Mouse (Mus musculus) B cell, adult 2 months (primary cell): ENCODE results near the gene Syngr2.

Experiments
- DNase-seq, 2 experiments: peaks; one replicate each; pipeline ENCODE4 v3.0.0; 2022

The Syngr2 gene

DNA sequence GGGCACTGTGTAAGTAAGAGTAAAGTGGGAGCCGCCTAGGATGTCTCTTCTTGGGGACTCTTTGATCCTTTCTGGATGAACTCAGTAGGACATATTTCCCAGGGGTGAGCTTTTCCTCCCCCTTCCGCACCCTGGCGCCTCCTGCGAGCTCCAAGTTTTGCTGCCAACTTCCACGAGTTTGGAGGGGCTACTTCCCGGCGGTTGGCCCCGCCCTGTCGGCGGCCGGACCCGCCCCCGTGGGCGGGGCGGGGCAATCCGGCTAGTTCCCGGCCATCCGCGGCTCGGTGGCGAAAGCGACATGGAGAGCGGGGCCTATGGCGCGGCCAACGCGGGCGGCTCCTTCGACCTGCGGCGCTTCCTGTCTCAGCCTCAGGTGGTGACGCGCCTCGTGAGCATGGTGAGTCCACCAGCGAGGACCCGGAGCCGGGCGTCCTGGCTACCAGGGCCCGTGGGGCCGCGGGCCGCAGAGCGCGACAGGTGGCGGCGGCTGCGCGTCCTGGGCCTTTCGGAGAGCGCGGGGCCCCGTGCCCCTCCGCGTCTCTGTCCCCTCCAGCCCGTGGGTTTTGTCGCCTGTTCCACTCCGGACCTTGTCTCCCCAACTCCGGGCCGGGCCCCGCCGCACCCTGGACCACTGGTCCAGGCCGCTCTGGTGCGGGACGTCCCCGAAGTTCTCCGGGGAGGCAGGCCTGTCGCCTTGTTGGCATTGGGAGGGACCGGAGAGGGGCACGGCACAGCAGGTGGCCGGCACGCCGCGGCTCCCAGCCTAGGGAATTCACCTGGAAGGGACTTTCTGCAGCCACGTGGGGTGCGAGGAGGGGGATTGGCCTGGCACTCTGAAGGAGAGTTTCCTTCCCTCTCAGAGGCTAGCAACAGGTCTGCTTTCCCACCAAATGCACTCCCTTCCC, at the start of gene Syngr2, which contains the start of gene Gm20708:
Gene Syngr2, plus strand, starts transcription at position 262 of the 905 bp plus-strand sequence.
Gene Gm20708, plus strand, starts transcription at position 262 of the 905 bp plus-strand sequence.
- DNase-seq: peak; percentile 80 to 83

DNA sequence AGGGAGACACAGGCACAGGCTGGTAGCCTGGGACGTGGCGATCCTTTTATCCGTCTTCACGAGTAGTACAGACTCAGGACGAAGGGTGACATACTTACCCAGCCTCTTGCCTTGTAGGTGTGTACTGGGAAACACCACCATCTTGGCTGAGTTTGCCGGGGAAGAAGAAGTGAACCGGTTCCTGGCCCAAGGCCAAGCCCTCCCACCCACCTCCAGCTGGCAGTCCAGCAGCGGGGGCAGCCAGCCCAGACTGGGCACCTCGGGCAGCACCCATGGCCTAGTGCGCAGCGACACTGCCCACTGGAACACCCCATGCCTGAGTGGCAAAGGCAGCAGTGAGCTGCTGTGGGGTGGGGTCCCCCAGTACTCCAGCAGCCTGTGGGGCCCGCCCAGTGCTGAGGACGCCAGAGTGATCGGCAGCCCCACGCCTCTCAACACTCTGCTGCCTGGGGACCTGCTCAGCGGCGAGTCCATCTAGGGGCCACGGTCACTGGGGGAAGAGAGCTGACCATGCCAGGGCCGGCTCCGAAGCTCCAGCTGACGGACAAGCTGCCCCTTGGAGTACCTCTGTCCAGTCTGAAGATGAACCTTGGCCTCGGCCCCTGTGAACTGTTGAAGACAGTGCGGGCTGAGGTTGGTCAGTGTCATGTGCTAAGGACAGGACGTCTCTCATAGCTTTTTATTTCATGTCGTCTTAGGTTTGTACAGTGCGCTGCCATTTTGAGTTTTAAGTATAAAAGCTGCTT, 48.9 kb upstream of the Syngr2 start:
- no peak for DNase-seq

DNA sequence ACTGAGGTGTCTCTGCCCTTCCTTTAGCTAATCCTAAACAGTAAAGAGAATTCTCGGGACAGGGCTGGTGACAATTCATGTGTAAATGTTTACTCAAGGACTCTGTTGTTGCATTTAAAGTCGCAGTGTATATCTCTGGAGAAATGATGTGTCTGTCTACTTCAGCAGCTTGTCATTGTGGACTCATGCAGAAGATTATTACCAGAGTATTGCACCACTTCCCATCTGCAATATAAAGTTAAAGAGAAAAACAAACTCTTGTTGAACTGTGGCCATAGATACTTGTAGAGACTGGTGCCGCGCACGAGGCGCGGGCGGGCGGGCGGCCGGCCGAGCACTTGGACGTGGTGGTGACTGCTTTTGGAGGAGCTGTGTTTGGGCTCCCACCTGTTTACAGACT, 47.7 kb upstream of the Syngr2 start:
- DNase-seq: no peak

DNA sequence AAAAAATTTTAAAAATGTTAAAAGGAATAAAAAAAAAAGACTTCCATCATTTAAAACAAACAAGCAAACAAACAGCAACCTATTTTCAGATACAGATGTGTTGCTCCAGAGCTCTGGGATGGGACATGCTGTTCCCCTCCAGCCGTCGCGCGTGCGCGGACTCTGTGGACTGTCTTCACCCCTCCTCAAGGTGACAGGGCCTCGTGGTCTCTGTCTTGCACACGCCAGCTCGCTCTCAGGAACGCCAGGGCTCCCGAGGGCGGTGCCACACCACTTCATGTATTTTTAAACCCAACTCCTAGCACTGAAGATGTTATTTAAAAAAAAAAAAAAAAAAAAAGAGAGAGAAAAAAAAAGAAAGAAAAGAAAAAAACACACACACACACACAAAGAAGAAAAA, 47.2 kb upstream of the Syngr2 start:
- DNase-seq: no peak

DNA sequence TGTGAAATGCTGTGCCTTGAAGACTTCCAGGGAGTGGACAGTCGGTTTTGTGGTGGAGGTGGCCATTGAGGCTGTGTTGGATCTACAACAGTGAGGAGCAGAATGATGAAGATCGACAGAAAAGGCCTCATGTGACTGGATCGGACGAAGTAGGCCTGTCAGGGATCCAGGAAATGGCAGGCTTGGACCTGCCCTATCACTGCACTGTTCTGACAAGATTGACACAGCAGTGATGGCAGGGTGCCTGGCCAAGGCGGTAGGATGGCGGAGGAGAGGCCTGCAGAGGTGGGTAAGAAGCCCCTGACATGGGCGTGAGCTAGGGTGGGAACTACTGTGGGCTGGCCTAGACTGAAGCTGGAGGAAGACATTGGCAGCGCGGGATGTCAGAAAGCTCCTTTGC, 45.1 kb upstream of the Syngr2 start:
- DNase-seq: no peak

DNA sequence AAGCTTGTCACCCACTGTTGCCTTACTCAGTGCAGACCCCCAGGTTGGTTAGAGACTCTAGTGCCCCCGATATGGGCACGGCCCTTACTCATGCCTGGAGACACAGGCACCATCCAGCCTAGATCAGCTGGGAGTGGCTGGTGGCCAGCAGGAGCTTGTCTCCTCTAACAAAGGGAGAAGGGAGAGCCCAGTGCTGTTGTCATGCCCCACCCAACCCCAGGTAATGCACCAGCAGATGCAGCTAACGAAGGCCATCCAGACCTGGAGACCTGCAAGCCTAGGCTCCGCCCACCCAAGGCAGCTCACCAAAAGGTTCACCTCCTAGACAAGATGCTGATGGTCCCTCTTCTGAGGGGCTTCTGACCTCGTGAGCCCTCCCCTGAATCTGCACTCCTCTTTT, 44.1 kb upstream of the Syngr2 start:
- no peak for DNase-seq

DNA sequence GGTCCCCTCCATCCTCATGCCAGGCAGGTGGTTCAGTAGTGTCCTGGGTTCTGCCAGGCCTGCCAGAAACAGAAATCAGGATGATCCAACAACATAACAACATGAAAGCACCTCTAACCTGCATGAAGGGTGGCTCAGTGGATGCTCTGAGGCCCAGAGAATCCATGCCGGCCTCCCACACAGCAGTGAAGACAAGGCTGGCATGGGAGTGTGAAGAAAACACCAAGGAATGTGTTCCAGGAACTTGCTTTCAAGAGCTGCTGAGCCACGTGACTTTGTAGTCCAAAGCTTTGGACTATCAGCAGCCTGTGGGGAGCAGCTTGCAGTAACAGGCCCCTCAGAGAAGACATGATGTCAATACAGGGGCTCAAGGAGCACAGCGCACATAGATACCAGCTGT, 43.2 kb upstream of the Syngr2 start:
- no peak for DNase-seq

DNA sequence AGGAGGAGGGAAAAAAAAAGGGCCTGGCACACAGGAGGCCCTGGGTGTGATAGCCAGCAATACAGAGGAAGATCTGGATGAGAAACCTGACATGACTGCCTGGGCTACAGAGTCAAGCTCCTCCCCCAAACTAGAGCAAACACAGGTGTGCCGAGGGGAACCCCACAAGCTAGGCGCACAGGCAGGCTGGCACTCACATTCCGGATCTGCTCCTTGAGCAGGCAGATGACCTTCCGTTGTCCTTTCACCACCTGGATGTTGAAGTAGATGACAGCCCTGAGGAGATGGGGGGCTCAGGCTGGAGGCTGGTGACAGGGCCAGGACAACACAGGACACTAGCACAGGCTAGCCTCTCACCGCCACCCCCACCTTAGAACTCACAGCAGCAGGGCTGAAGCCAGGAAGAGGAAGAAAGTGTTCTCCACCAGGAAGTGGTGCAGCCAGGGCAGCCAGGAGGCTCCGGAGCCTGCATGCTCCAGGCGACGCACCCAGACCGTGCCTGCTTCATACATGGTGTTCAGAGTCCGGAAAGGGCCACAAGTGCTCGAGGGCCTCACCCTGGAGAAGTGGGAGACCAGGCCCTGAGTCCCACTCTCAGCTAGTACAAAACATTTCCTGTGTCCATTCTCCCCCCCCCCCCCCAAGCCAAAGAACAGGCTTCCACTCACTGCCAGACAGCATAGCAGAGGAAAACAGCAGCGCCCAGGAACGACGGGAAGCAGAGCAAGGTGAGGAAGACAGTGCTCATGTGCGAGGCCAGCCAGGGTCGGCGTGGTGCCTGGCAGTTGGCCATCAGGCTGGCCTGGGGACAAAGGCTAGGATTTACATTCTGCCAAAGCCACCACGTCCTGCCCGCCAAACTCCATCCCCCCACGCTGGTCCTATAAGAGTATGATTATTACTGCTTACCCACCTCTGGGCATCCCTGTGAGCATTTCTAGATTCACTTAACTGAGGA, 40.5 kb upstream of the Syngr2 start:
- no peak for DNase-seq

DNA sequence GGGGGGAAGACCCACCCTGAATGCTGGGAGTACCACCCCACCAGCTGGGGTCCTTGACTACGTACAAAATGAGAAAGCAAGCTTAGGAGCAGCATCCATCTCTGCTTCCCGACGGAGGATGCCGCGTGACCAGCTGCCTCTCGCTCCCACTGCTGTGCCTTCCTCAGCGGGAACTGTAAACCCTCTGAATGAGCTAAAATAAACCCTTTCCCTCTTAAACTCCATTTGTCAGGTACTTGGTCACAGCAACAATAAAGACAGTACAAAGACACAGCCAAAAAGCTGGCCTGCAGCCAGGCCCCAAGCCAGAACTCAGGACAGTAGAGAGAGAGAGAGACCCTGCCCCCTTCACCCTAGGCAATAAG, 39.8 kb upstream of the Syngr2 start:
- DNase-seq: no peak

DNA sequence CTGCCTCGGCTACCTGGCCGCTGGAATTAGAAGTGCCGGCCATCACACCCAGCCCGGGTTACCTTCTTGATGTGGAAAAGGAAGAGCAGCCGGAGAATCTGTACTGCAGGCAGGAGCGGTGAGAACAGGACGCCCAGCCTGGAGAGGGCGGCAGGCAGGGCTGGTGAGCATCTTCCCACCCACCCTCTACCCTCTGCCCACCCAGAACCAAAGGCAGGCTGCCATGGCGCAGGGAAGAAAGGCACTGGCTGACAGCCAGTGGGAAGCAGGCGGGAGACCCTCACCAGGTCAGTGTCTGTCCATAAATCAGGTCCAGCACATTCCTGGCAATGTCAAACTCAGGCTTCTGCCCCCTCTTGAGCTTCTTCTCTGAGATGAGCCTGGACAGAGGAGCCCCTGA, 39.1 kb upstream of the Syngr2 start:
- DNase-seq: no peak

DNA sequence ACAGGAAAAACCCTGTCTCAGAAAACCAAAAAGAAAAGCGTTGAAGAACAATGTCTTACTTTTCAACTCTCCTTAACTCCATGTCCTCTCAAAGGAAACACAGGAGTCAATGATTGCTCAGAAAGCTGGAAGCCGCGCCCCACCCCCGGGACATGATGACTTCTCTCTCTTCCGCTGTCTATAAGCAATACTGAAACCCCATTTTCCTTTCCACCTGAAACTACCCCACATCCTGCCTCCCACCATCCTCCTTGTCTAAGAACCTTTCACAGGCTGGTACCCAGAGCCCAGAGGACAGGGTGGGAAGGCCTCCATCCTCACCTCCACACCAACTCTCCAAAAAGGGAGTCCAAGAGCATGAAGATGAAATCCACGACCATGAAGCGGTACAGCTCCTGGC, 37.1 kb upstream of the Syngr2 start:
- DNase-seq: no peak

DNA sequence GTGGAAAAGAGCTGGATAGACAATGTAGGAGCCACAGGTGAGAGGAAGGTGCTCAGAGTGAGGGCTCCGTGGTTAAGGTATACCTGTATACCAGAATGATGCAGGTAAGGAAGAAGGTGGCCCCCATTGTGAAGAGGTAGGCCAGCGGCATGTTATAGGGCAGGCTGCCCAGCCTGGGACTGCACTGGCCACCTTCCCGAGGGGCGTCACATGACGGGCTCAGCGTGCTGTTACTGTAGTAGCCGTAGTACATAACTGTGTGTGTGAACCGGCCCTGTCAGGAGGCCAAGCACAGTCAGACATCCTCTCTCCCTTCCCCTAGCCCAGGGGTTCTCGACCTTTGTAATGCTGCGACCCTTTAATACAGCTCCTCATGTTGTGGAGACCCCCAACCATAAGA, 34.5 kb upstream of the Syngr2 start:
- DNase-seq: no peak

DNA sequence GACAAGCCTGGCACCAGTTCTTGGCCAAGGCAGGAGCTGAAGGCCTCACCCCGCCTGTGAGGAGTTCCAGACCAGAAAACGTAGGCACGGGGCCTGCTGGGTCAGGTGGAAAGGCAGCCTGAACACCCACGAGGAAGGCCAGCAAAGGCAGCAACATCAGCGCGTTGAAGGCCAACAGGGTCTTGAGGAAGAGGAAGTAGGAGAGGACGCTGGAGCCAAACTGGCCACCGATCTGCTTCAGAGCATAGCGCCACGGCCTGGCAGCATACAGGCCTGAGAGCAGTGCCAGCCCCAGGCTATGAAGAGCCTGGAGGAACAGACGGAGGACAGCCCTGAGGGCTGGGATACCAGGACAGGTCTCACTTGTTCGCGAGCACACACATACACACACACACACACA, 33.9 kb upstream of the Syngr2 start:
- DNase-seq: no peak

DNA sequence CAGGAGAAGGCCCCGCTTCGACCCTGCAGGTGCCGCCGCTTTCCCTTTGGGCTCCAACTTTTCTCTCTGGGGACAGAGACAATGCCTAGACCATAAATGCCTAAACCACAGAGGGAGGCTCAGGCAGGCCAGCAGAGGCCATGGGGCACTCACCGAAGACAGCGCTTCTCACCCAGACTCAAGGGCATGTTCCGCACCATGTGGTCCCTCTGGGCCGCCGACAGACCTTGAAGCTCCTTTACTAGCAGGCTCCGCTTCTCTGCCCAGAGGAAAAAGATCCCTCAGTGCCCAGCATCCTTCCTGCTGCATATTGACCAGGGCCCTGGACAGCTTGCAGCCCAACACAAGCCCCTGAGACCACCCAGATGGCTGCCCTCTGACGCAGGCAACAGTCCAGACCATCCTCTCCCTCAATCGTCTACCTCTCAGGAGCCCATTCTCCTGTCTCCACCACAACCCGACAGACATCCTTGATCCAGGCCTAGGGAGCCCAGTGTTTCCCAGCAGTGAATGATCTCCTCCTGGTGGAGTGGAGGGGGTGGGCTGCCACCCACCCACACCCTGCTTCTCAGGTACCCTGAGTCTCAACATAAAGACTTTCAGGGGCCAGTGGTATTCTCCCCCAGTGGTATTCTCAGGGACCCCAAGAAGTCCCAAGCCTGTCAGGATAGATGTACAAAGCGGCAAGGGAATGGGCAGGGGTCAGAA, 33.2 kb upstream of the Syngr2 start:
- DNase-seq: no peak

DNA sequence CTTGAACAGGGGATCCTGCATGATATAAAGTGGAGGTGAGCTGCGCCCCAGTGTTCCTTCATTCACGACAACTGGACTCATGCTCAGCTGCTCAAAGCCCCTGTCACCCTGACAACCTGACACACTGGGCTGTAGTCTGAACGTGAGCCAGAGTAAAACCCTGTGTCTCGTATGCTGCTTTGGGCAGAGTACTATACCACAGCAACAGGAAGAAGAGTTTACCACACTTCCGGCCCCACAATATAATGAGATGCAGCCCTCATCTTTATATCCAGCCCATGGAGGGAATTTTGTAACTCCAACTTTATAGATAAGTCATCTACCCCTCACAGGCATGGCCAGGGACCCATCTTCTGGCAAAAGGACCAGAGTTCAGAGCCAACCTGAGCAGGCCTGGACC, 32.4 kb upstream of the Syngr2 start:
- peak; percentile 15 to 22 for DNase-seq

DNA sequence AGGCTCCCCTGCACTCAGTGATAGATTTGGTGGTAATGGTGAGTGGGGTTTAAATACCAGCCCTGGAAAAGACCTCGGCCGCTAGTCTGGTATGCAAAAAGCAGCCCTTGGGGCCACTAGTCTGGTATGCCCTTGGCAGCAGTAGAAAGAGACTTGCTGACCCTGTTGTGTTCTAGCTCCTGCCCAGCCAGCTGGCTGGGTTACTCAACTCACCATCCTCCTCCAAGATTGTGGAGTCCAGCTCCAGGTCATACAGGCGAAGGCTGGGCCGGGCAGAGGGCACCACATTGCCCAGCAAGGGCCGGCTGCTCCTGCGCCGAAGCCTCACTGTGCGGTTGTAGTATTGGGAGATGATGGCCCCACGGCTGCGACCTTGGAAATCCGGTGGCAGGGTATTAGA, 31.4 kb upstream of the Syngr2 start:
- DNase-seq: no peak

DNA sequence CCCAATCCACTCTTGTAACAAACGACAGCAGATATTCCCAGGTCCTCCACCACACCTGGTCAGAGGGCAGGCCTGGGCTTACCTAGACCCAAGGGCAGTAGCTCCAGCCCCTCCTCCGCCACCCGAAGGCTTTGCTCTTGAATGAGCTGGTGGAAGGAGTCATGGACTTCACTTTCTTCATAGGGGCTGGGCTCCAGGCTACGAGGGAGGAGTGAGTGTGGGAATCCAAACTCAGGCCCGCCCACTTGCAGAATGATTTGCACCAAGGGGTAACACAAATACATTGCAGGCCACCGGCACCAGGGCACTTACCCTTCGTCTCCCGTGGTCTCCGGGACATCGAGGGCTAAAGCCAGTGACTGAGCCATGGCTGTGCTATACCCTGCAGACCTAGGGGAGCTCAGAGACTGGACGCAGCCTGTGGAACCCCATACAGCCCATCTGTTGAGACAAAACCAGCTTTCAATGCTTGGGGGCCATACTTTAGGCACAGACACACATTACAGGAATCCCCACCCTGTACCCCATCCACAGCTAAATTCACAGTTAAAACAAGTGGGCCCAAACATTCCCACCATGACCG, 30.5 kb upstream of the Syngr2 start:
- DNase-seq: no peak

DNA sequence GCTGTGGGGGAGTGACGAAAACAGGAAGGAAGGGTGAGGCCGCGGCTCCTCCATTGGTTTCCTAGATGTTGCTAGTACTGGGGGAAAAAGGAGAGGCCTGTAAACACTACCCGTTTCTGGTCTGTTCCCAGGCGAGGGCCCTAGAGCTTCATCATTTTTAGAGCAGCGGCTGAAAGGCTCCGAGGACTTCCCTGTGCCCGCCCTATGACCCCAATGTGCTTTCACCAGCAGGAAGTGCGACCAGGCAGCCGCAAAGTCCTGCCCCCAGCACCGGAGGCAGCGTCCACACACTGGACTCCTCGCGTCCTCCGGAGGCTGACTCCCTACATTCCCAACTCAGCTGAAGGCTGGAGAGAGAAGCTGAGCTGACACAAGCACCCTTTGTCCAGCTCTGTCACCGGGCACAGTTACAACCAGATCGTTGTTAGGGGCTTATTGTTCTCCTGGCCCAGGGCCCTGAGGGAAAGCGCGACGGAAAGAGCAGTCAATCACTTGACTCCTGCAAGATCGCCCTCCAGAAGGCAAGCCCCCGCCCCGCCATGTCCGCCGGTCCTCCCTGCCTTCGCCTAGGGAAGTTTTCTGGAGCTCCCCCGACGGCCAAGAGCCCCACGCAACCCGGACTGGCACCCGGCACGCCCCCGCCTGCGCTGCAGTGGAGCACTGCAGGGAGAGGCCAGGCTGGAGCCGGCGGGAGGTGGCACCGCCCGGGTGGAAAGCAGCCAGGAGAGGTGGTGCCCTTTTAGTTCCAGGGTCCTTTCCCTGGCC, 29.9 kb upstream of the Syngr2 start:
- DNase-seq: peak; percentile 52 to 58

DNA sequence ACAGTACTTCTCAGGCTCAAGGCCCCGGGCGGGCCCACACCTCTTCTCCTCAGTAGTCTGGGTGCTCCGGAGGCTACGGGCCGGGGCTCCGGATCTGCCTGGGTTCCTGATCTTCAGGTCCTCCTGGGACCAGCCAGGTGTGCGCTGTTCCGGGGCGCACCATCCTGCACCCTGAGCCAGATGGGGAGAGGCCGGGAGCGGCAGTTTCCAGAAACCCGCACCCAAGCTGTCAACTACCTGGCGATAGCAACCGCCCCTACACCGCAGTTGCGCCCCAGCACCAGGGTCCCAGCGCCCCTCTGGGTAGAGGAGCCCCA, 29.3 kb upstream of the Syngr2 start:
- no peak for DNase-seq

DNA sequence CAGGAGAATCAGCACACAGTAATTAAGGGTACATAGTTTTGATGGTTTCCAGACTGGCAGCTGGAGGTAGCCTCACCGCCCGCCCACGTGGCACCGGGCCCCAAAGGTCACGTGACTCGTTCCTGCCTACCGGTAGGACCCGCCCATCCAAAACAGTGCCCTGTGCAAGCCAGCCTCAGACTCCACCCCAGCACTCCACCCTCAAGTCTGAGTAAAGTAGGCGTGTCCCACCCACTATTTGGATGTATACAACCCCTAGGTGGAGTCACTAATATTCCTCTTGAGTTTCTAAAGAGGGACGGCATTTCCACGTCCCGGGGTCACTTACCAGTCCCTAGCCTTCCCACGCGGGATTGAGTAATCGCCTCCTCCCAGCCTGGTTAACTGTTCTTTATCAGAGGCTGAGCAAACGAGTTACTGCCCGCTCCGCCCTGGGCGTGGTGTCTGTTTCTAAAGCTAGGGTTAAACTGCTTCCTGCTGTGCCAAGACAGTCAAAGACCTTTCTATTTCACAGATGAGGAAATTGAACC, 28.8 kb upstream of the Syngr2 start:
- peak; percentile 90 to 94 for DNase-seq

DNA sequence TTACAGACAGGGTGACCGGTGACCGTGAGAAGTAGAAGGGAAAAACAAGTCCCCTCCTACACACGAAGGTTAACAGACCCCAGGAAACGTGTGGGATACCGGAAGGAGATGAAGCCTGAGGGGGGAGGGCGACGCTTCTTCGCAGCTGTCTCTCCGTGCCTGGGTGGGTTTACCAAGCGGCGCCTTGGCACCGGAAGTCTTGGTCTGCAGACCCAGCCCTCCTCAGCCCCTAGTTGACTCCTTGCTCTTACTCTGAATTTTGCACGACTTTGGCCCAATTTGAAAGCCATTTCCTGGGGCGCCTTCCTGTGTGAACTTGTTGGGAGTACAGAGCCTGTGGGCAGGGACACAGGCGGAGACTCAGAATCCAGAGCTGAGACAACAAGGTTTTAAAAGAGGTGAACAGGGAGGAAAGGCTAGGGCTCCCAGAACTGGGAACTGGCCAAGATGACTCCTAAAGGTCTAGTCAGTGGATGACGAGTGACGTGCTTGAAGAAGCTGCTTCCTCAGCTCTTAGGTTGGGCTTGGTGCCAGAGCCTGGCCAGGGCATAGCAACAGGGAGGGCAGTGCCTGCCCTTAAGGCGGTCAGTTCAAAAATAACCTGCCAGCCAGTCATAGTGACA, 28.2 kb upstream of the Syngr2 start:
- peak in 1 of 2 experiments; percentile 71 for DNase-seq
